Mouse (Mus musculus) forelimb bud, embryonic 11.5 days (tissue): ENCODE results near the gene Vopp1.
"Not testable (repeated sequence)": the region's sequence is repeated elsewhere in the genome, so short reads cannot be mapped to it uniquely, and the experiment has no call there.

Experiments used
- DNase-seq: peaks from one replicate; pipeline ENCODE4 v3.0.0-alpha.2; 2012; ENCODE audit warnings: low read depth, low spot score

Gene Vopp1

DNA sequence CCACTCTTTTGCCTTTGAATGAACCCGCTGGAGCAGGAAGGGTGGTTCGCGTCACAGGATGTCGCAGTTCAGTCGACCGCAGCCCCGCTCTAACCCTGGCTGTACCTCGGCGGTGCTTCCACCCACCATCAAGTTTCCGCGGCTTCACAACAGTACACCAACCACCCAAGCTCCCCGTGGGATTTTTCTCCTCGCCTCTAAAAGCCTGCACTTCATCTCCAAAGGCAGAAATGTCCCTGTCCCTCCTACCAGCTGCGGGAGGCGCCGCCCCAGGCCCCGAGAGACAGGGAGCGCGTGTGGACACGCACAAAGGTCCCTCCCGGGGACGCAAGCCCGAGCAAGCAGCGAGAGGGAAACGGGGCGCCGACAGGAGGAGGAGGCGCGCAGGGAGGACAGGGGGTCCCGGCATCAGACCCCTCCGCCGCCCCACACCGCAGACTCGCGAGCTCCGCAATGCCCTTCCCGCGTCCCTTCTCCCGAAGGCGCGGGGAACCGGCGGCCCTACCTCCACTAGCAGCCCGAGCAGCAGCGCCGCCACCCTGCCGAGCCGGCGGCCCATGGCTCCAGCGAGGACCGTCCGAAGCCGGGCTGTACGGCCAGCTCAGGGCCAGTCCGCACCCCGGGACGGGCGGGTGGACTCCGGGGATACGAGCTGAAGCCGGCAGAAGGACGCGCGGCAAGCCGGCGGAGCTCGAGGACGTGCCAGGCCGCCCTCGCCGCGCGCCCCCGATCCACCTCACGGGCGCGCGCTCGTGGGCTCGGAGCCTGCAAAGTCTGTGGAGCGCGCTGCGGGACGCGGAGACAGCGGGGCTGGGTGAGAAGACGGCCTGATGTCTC, at the start of gene Vopp1:
Vopp1 (minus strand) TSS at position 738 of the 837 bp plus-strand sequence.
- DNase-seq: peak; percentile 67

DNA sequence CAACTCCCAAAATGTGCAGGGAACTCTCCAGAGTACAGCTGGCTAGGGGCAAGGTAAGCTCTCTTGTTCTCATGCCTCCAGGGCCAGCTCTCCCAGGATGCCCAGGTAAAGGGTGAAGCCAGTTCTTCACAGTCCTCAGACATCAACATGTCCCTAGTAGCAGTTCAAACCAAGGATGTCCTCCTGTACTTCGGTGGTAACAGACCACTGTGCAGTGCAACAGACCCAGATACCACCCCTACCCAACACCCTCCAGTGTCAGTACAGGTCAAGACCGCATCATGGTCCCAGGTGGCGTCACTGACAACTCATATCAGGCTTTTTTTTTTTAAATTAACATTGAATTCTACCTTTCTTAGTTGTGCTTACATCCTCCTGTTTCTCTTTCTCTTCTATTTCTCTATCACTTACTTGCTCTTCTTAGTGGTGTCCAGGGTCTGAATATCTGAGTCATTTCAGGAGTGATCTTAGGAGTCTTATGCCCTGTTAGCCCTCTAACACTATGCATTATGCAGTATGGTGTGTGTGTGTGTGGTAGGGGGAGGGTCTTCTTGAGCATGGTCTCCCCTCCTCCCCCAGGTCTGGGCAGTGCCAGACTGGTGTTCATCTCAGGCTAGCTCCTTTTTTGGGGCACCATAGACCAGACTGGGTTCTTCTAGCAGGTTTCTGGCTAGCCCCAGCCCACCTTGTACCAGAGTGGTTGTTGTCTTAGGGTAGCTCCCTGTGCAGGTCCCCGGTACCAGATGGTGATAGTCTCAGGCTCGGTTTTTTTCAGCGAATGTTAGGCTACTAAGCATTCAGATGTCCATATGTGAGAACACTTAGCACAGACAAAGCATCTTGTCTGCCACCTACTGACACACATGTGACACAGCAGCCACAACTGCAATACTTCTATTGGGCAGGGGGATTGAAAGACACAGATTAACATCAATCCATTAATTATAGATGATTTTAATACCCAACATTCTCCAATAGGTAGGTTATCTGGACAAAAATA, 34.4 kb upstream of the Vopp1 start:
- peak; percentile 45 for DNase-seq

DNA sequence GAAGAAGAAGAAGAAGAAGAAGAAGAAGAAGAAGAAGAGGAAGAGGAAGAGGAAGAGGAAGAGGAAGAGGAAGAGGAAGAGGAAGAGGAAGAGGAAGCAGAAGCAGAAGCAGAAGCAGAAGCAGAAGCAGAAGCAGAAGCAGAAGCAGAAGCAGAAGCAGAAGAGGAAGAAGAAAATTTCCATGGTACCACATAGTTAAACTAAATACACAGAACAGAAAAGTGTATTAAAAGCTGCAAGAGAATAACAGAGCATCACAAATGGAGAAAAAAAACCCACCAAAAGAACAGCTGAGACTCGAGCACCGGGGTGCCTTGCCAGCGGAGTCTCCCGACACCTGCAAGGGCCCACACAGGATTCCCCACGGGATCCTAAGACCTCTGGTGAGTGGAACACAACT, 26.2 kb upstream of the Vopp1 start:
- not testable (repeated sequence) for DNase-seq

- DNase-seq: no peak
These were observed 25.3 kb upstream of the Vopp1 start, which contains the start of gene Vmn1r21 for GRCm38 (mm10) chr6:57850286-57850685. Gene Vmn1r21 (minus strand): TSS chr6:57850343.

DNA sequence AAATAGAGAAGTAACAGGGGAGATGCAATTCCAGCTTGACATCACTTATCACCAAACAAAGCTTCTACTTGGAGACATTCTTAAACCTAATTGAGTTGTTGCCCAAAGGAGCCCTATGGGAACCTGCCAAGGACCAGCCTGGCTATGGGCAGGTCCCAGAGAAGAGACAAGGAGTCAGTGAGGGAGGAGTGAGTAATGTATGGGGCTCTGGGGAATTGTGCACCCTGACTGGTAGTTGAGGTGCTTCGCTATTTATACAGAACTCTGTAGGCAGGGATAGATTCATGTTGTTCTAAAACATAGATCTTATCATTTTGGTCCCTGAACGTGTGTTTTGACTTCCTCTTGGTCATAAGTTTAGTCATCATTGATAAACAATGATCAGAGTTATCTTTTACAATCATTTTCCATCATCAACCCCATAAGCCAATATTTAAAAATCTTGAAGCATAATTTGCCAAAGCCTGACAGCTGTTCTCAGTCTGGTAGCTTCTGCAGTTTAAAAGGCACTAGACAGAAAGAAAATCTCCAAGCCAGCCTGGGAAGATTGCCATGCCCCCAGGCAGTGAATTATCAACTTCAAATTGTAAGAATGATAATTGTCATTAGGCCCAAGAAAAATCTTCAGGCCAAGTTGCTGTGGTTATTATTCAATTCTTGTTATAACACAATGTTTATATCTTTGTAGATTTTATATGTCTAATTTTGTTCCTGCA, 14.9 kb upstream of the Vopp1 start:
- no peak for DNase-seq

DNA sequence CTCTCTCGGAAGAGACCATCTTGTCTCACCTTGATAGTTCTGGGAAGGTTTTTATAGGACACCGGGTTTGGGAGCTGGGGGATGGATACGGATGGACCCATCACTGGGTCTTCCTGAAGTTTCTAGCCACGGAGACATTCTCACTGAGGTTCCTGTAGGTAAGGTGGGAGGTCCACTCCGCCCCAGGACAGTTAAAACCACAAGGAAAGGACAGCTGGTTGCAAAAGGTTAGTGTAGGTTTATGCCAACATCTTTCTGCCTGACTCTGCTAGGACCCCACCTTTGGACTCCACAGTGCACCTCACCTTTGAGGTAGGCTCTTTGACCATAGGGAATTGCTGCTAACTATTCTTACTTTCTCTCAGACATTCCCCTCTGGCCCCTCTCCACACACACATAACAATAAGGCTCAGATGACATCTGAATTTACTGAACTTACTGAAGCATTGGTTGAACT, 328 bp upstream of the Vopp1 start:
- peak; percentile 12 for DNase-seq

DNA sequence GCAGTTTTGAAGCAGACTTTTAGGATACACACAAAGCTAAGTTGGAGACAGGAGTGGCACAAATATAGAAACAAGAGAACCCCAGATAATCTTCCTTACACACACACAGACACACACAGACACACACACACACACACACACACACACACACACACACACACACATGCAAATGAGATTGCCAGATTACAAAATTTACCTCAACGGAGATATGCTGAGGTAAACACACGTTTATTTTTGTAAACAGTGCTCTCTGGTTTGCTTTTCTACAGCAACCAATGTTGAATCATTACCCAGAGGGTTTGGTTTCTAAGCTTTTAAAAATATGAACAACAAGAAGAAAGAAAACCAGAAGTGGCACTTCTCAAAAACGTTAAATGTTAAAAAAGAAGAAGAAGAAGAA, 1.5 kb downstream of the Vopp1 start:
- no peak for DNase-seq

DNA sequence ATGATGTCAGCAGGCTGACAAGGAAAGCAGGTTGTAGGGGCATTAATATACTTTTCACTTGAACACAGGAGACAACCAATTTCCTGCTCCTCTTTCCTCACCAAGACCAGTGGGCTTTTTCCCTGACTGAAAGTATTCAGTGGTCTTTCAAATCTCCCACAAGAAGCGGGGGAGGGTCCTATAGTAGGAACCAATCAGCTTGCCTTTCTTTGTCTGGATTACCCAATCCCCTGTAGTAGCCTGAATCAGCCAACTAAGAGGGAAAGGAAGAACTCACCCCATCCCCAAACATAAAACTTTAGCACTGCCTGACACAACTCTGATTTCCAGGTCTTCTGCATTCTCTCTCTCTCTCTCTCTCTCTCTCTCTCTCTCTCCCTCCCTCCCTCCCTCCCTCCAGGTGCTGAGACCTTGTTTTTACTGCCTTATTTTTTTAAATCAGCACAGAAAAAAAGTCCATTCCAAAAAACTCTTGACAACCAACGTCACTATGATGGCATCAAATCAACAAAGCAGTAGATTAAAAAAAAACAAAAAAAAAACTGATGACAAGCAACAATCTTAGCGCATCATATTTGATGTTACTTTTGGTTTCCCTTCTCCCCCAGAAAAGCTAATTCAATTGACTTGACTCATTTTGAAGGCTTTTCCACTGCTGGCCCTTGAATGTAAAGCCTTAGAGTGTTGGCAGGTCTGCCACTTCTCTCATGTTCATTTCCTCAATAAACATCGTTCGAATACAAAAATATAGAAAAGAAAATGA, 2.1 kb downstream of the Vopp1 start:
- peak; percentile 67 for DNase-seq

DNA sequence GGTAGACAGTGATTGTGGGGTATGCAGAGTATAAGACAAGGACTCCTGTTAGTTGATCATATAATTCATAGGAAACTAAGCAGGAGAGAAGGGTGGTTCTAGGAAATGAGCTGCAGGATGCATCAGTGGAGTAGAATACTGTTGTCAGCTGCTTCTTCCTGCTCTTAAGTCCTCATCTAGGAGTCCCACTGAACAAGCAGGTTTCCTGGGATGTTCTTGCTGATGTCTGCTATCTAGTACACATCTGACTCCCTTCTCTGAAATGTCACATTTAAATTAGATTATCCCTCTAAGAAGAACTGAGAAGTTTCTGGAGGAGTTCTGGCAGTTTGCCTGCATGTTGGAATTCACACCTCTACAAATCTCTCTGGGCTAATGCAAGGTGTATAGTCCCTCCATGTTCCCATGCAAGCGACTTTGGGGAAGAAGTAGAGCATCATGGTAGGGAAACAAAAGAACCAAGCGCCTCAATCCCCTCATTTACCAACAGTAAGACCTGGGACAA, 10.5 kb downstream of the Vopp1 start:
- no peak for DNase-seq

GRCm38 (mm10) chr6:57811748-57812730, 12.9 kb downstream of the Vopp1 start:
- DNase-seq: no peak

GRCm38 (mm10) chr6:57805218-57806069, 19.5 kb downstream of the Vopp1 start:
- DNase-seq: no peak

- DNase-seq: no peak
These were observed 21.8 kb downstream of the Vopp1 start for GRCm38 (mm10) chr6:57803130-57803529.

DNA sequence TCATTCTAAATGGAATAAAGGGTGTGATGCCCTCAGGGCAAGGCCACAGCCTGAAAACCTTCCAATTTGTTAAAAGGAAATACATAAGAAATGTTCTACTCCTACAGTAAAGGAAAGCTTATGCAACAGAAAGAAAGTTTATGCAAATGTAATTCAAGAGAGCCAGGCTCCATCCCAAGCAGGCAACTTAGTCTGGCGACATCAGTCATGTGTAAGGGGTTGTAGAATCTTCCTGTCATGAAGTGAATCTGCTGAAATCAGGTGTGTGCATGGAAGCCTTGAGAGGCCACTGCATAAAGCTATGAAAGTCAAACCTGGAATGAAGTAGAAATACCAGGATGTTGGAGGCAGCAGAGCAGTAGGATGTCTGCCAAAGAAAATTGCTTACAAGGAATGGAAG, 26.0 kb downstream of the Vopp1 start:
- DNase-seq: no peak

GRCm38 (mm10) chr6:57796853-57797423, 28.0 kb downstream of the Vopp1 start:
- DNase-seq: no peak

- no peak for DNase-seq
These were observed 29.1 kb downstream of the Vopp1 start for GRCm38 (mm10) chr6:57795835-57796234.

- DNase-seq: not testable (repeated sequence)
These were observed 32.1 kb downstream of the Vopp1 start for GRCm38 (mm10) chr6:57792821-57793220.

DNA sequence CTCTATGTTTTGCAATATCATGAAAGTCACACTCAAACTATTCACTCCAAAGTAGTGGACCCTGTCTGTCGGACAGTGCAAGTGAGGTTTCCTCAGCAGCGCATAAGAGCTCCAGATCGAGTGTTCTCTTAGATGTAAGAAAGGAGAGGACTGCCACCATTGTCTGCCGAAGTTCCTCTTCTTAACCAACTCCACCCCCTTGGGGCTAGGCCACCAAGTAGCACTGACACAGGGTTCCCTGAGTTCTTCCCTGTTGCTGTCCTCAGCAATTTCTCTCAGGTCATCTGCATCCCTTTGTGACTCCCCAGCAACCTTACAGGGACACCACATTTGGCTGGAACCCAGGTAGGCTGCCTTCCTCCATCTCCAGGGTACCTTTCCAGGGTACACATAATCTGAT, 34.4 kb downstream of the Vopp1 start:
- DNase-seq: no peak

- no peak for DNase-seq
These were observed 37.6 kb downstream of the Vopp1 start for GRCm38 (mm10) chr6:57787376-57787775.
